Mouse (Mus musculus) fat pad, adult 2 months (tissue): ENCODE results near the gene Cherp.

Experiments
- DNase-seq: peaks from one replicate; pipeline ENCODE4 v3.0.0-alpha.2; 2011; ENCODE audit warnings: low read depth, low spot score; ENCODE audit errors: extremely low read depth

Cherp gene

GRCm38 (mm10) chr8:72485456-72486199 lies 10.6 kb upstream of the Cherp start:
- no peak for DNase-seq

GRCm38 (mm10) chr8:72470684-72471083 lies 4.3 kb downstream of the Cherp start:
- DNase-seq, result no peak

- no peak for DNase-seq
Observed at GRCm38 (mm10) chr8:72469984-72470383, 5.0 kb downstream of the Cherp start.

GRCm38 (mm10) chr8:72469243-72469642 lies 5.8 kb downstream of the Cherp start:
- no peak for DNase-seq

GRCm38 (mm10) chr8:72464211-72464610 lies 10.8 kb downstream of the Cherp start:
- no peak for DNase-seq

- no peak for DNase-seq
Observed at GRCm38 (mm10) chr8:72459881-72460533, 15.0 kb downstream of the Cherp start.

GRCm38 (mm10) chr8:72458457-72458856 lies 16.6 kb downstream of the Cherp start:
- no peak for DNase-seq

- no peak for DNase-seq
Observed at GRCm38 (mm10) chr8:72457806-72458205, 17.2 kb downstream of the Cherp start.

GRCm38 (mm10) chr8:72455317-72455716 lies 19.7 kb downstream of the Cherp start:
- DNase-seq, result no peak

- DNase-seq, result no peak
Observed at GRCm38 (mm10) chr8:72453904-72454303, 21.1 kb downstream of the Cherp start.

- no peak for DNase-seq
Observed at GRCm38 (mm10) chr8:72451516-72451915, 23.5 kb downstream of the Cherp start.

GRCm38 (mm10) chr8:72445071-72445470 lies 30.0 kb downstream of the Cherp start:
- DNase-seq, result no peak

GRCm38 (mm10) chr8:72443994-72444350 lies 31.1 kb downstream of the Cherp start:
- no peak for DNase-seq

GRCm38 (mm10) chr8:72443338-72443993 lies 31.6 kb downstream of the Cherp start, which contains the start of the genes Calr3 and 1700030K09Rik:
TSS of gene Calr3 (minus strand) at chr8:72443870.
TSS of gene 1700030K09Rik (plus strand) at chr8:72443880.
- peak; percentile 71 for DNase-seq

GRCm38 (mm10) chr8:72438248-72439015 lies 36.6 kb downstream of the Cherp start:
- no peak for DNase-seq

GRCm38 (mm10) chr8:72434952-72435351 lies 40.1 kb downstream of the Cherp start:
- no peak for DNase-seq

GRCm38 (mm10) chr8:72429676-72430075 lies 45.4 kb downstream of the Cherp start:
- DNase-seq, result no peak

- DNase-seq, result no peak
Observed at GRCm38 (mm10) chr8:72422926-72423325, 52.1 kb downstream of the Cherp start.

GRCm38 (mm10) chr8:72421362-72422335 lies 53.4 kb downstream of the Cherp start, which contains the start of gene Eps15l1:
TSS of gene Eps15l1 (minus strand) at chr8:72421460.
- DNase-seq, result peak; percentile 82
